Mouse (Mus musculus): ENCODE results near the gene Decr2. TPM values are rescaled to one million over a fixed set of nuclear protein-coding genes. Genes with fewer than 3 reads are reported as not detected.
A peak's percentile ranks its signal among the peaks of the same experiment; 100 is the strongest.

Decr2 gene
- total and polyA plus RNA-seq, 2 experiments = 147 to 237 TPM

- under 1% methylated on average over 94 of the region's 94 CpGs for WGBS
- Histone ChIP-seq H3K36me3 (ENCODE audit: control insufficient read depth, insufficient read depth, low read length) (no peaks in the 10 kb centered on the region), H3K27ac (replicated peaks; ENCODE audit: insufficient read depth, low read depth, low read length) (0 out of 2 replicates have a peak within 1 kb of the TSS, but pooled peaks have one; percentile 8), H3K4me3 (ENCODE audit: insufficient read depth, low read depth, low read length) (peak within 1 kb of the TSS; percentile 83), H3K4me1 (ENCODE audit: control insufficient read depth, insufficient read depth, low read length) (peaks cover 25% of the 10 kb centered on the region), H3K27me3 (ENCODE audit: control insufficient read depth, insufficient read depth, low read length) (no peaks in the 10 kb centered on the region), H3K79me2 (ENCODE audit: control insufficient read depth, insufficient read depth, low read length) (peaks cover 25% of the 10 kb centered on the region), H3K9ac (ENCODE audit: low read depth, low read length) (peak within 1 kb of the TSS; percentile 81)
- TF ChIP-seq POLR2A (IDR thresholded peaks at IDR 0.05; ENCODE audit: extremely low read depth, insufficient read depth, low read length) = peak; percentile 92
- TF ChIP-seq CTCF (IDR thresholded peaks at IDR 0.05; ENCODE audit: low read depth, low read length) = no peak
- DNase-seq (ENCODE audit: extremely low read depth, low read depth, low spot score) = peak; percentile 80
Observed at GRCm38 (mm10) chr17:26068831-26069739, 21.1 kb downstream of the Decr2 start, which contains the start of gene Rab11fip3. Rab11fip3 (minus strand) TSS chr17:26069555.

GRCm38 (mm10) chr17:26068024-26068830 lies 21.9 kb downstream of the Decr2 start:
- TF ChIP-seq CTCF (IDR thresholded peaks at IDR 0.05; ENCODE audit: low read depth, low read length) = no peak
- TF ChIP-seq POLR2A (IDR thresholded peaks at IDR 0.05; ENCODE audit: extremely low read depth, insufficient read depth, low read length) = no peak
- Histone ChIP-seq H3K79me2 (ENCODE audit: control insufficient read depth, insufficient read depth, low read length) (peaks cover 30% of the 10 kb centered on the region), H3K4me3 (ENCODE audit: insufficient read depth, low read depth, low read length) (peak overlapping the region; percentile 83), H3K27ac (replicated peaks; ENCODE audit: insufficient read depth, low read depth, low read length) (no peak overlapping the region), H3K9ac (ENCODE audit: low read depth, low read length) (peak overlapping the region; percentile 81), H3K36me3 (ENCODE audit: control insufficient read depth, insufficient read depth, low read length) (no peaks in the 10 kb centered on the region), H3K27me3 (ENCODE audit: control insufficient read depth, insufficient read depth, low read length) (no peaks in the 10 kb centered on the region), H3K4me1 (ENCODE audit: control insufficient read depth, insufficient read depth, low read length) (peaks cover 25% of the 10 kb centered on the region)
- no peak for DNase-seq (ENCODE audit: extremely low read depth, low read depth, low spot score)
- WGBS = 9% methylated on average over 44 of the region's 44 CpGs

GRCm38 (mm10) chr17:26066488-26067020 lies 23.6 kb downstream of the Decr2 start:
- H3K9ac ChIP-seq (ENCODE audit: low read depth, low read length) = no peak overlapping the region
- DNase-seq (ENCODE audit: extremely low read depth, low read depth, low spot score) = no peak
- TF ChIP-seq POLR2A (IDR thresholded peaks at IDR 0.05; ENCODE audit: extremely low read depth, insufficient read depth, low read length) (no peak), CTCF (IDR thresholded peaks at IDR 0.05; ENCODE audit: low read depth, low read length) (no peak)
- H3K79me2 ChIP-seq (ENCODE audit: control insufficient read depth, insufficient read depth, low read length) = peaks cover 30% of the 10 kb centered on the region
- H3K36me3 ChIP-seq (ENCODE audit: control insufficient read depth, insufficient read depth, low read length) = no peaks in the 10 kb centered on the region
- H3K27ac ChIP-seq (replicated peaks; ENCODE audit: insufficient read depth, low read depth, low read length) = no peak overlapping the region
- no peak overlapping the region for H3K4me3 ChIP-seq (ENCODE audit: insufficient read depth, low read depth, low read length)
- peaks cover 25% of the 10 kb centered on the region for H3K4me1 ChIP-seq (ENCODE audit: control insufficient read depth, insufficient read depth, low read length)
- 89% methylated on average over 7 of the region's 7 CpGs for WGBS
- H3K27me3 ChIP-seq (ENCODE audit: control insufficient read depth, insufficient read depth, low read length) = no peaks in the 10 kb centered on the region

- 76% methylated on average over 6 of the region's 6 CpGs for WGBS
- H3K4me1 ChIP-seq (ENCODE audit: control insufficient read depth, insufficient read depth, low read length) = peaks cover 22% of the 10 kb centered on the region
- TF ChIP-seq CTCF (IDR thresholded peaks at IDR 0.05; ENCODE audit: low read depth, low read length) (no peak), POLR2A (IDR thresholded peaks at IDR 0.05; ENCODE audit: extremely low read depth, insufficient read depth, low read length) (no peak)
Observed at GRCm38 (mm10) chr17:26064916-26065315, 25.2 kb downstream of the Decr2 start.

GRCm38 (mm10) chr17:26057787-26058567 lies 32.2 kb downstream of the Decr2 start:
- no peaks in the 10 kb centered on the region for H3K36me3 ChIP-seq (ENCODE audit: control insufficient read depth, insufficient read depth, low read length)
- DNase-seq (ENCODE audit: extremely low read depth, low read depth, low spot score) = no peak
- H3K4me1 ChIP-seq (ENCODE audit: control insufficient read depth, insufficient read depth, low read length) = no peaks in the 10 kb centered on the region
- no peak overlapping the region for H3K27ac ChIP-seq (replicated peaks; ENCODE audit: insufficient read depth, low read depth, low read length)
- no peaks in the 10 kb centered on the region for H3K79me2 ChIP-seq (ENCODE audit: control insufficient read depth, insufficient read depth, low read length)
- WGBS = 88% methylated on average over 9 of the region's 9 CpGs
- TF ChIP-seq POLR2A (IDR thresholded peaks at IDR 0.05; ENCODE audit: extremely low read depth, insufficient read depth, low read length) (no peak), CTCF (IDR thresholded peaks at IDR 0.05; ENCODE audit: low read depth, low read length) (no peak)
- no peaks in the 10 kb centered on the region for H3K27me3 ChIP-seq (ENCODE audit: control insufficient read depth, insufficient read depth, low read length)
- no peak overlapping the region for H3K9ac ChIP-seq (ENCODE audit: low read depth, low read length)
- no peak overlapping the region for H3K4me3 ChIP-seq (ENCODE audit: insufficient read depth, low read depth, low read length)

More at GRCm38 (mm10) chr17:26064916-26065315, 25.2 kb downstream of the Decr2 start:
- DNase-seq (ENCODE audit: extremely low read depth, low read depth, low spot score) = no peak
- H3K9ac ChIP-seq (ENCODE audit: low read depth, low read length) = no peak overlapping the region
- no peaks in the 10 kb centered on the region for H3K27me3 ChIP-seq (ENCODE audit: control insufficient read depth, insufficient read depth, low read length)
- H3K36me3 ChIP-seq (ENCODE audit: control insufficient read depth, insufficient read depth, low read length) = no peaks in the 10 kb centered on the region
- no peak overlapping the region for H3K27ac ChIP-seq (replicated peaks; ENCODE audit: insufficient read depth, low read depth, low read length)
- peaks cover 30% of the 10 kb centered on the region for H3K79me2 ChIP-seq (ENCODE audit: control insufficient read depth, insufficient read depth, low read length)
- no peak overlapping the region for H3K4me3 ChIP-seq (ENCODE audit: insufficient read depth, low read depth, low read length)

Data from liver, adult 2 months (tissue).